Mouse (Mus musculus) thymus, adult 18-20 months (tissue): ENCODE measurements around the gene Scnn1b.

Source experiments
- DNase-seq, 2 experiments: peaks; one replicate each; pipeline ENCODE4 v3.0.0; 2022; ENCODE audit warnings: mixed read lengths in 2 of 2

The Scnn1b gene

DNA sequence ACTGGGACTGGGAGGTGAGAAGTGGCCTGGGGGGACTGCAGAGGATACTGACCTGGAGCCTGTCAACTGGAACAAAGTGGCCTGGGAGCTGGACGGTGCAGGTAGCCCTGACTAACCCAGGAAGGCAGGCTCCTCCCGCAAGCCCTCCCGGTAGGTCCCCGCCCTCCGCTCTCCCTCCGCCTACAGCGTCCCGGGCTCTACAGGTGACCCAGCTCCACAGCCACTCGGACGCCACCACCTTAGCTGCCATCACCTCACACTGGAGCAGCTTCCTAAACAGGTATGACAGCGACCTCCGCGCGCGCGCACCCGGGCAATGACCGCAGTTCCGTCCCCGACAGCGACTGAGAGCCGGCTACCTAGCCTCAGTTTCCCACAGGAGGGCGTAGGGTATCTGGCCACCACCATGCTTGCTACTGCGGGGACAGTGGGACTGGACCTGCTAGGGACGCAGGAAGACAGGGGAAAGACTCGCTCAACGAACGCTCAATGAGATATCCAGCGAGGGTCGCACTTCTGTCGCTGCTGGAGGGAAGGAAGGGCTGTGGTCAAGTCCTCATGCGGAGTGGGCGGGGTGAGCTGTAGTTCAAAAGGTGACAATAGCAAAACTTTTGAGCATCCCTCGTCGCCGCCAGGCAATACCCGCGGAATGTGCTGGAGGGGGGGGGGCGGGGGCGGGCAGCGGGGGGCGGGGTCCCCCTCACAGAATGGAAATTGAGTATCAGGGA, at the start of gene Scnn1b:
TSS of gene Scnn1b (plus strand) at position 181 of the 728 bp plus-strand sequence.
- DNase-seq: no peak

- no peak for DNase-seq
These were observed 43.2 kb upstream of the Scnn1b start for GRCm38 (mm10) chr7:121821632-121822031.

GRCm38 (mm10) chr7:121828481-121828880, 36.4 kb upstream of the Scnn1b start:
- DNase-seq: no peak

DNA sequence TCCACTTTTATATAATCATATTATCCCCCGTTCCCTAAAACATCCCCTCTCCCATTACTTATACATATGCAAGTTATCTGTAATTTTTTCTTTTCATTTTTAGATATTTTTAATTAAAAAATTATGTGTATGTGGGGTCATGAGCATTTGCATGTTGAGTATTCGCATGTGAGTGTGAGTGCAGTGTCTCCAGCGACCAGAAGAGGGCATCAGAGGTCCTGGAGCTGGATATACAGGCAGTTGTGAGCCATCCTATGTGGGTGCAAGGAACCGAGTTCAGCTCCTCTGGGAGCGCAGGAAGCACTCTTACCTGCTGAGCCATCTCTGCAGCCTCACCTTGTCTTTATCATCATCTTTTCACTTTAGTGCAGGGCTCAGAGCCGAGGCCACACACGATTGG, 29.4 kb upstream of the Scnn1b start:
- no peak for DNase-seq

- DNase-seq: no peak
These were observed 28.0 kb upstream of the Scnn1b start for GRCm38 (mm10) chr7:121836827-121837226.

DNA sequence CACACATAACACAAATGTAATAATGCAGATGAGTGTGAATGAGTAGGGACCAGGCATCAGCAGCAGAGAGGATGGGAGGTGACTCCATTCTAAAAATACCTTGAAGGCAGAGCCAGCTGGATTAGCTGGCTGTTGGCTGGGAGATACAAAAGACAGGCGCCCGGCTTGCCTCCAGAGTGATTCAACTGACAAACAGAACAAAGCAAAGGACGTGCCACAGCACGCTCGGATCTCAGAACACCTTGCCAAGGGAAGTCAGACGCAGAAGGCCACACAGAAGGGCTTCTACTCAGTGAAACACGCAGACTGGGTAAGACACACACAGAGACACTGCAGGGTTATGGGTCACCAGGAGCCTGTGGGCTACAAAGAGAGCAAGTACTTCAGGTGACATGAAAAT, 24.0 kb upstream of the Scnn1b start:
- no peak for DNase-seq

- DNase-seq: no peak
These were observed 22.6 kb upstream of the Scnn1b start for GRCm38 (mm10) chr7:121842234-121842633.

DNA sequence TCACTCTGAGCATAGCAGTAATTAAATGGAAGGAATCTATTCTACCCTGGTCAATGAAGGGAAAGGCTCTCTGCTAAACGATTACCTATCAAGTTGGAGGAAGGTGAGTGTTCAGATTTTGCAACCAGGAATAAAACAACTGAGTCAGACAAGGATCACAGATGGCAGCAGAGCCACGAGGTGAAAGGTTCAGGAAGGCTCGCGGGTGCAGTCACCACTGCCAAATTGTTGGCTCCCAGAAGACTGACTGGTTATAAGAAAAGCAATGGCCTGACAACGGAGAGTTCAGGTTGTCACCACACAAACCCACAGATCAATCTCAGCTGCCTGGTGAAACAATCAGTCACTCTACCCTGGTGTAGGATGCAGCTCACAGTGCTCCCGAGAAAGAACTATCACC, 18.9 kb upstream of the Scnn1b start:
- DNase-seq: no peak

GRCm38 (mm10) chr7:121848537-121849168, 16.2 kb upstream of the Scnn1b start:
- no peak for DNase-seq

- DNase-seq: no peak
These were observed 7.5 kb upstream of the Scnn1b start for GRCm38 (mm10) chr7:121857177-121857884.

- DNase-seq: no peak
These were observed 5.9 kb upstream of the Scnn1b start for GRCm38 (mm10) chr7:121858939-121859338.

DNA sequence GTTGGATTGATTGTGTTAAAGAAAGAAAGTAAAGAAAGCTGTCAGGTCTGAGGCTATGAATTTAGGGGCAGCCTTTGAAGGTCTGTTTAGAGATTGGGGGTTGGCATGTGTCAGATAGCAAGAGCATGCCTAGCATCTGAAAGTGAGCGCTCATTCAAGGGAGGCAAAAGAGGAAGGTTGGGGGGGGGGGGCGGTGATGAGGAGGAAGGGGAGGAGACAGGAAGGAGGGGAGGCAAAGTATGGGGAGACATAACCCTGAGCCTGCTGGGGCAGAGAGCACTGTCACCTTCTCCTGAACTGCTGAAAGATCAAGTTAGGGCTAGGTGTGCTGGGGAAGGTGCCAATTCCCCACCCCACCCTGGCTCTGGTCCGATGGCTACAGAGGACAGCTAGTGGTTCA, 6.8 kb downstream of the Scnn1b start:
- no peak for DNase-seq

DNA sequence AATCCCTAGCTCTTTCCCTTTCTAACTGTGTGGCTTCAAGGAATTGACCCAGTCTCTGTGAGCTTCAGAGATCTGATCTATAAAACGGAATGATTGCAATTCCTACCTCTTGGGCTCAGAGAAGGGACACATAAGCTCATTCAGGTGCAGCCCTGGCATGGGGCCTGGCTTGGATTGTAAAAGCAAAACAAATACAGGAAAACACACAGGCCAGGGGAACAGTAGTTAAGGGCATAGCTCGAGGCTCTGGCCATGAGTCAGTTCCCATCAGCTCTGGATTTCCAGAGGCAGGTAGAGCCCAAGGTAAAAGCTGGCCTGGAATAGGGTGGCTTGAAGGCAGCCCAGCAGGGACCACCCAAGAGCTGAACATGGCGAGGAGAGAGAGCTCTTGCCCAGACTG, 9.2 kb downstream of the Scnn1b start:
- no peak for DNase-seq

GRCm38 (mm10) chr7:121874784-121875183, 9.9 kb downstream of the Scnn1b start:
- no peak for DNase-seq

DNA sequence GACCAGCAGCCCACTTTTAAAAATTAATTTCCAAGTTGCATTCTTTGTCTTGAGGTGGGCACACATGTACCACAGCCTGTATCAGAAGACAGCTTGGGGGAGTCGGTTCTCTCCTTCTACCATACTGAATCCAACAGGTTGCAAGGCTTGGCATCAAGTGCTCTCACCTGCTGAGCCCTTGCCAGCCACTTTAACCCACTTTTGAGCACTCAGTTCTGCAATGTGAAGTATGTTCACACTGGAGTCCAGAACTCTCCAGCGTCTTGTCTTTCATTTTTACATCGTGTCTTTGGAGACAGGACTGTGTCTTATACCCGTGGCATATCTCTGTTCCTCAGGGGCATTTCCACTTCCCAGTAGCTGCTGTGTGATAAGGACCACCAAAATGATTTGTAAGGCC, 15.4 kb downstream of the Scnn1b start:
- DNase-seq: no peak

- DNase-seq: no peak
These were observed 26.0 kb downstream of the Scnn1b start for GRCm38 (mm10) chr7:121890636-121891360.

DNA sequence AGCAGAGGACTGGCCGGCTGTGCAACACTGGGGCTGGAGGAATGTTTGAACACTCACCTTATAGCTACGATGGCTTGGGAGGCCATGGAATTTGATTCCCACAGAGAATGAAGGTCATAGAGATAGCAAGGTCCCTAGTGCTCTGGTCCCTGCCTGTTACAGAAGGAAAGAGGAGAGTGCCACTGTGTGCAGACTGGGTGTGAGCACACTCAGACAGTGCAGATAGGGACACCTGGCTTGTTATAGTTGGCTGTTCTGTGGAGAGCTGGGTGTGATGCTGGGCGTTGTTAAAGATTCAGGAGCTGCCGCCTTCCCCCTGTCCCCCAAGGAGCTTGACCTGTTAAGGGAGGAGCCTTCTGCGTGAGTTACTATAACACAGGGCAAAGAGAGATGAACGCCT, 31.9 kb downstream of the Scnn1b start:
- no peak for DNase-seq

DNA sequence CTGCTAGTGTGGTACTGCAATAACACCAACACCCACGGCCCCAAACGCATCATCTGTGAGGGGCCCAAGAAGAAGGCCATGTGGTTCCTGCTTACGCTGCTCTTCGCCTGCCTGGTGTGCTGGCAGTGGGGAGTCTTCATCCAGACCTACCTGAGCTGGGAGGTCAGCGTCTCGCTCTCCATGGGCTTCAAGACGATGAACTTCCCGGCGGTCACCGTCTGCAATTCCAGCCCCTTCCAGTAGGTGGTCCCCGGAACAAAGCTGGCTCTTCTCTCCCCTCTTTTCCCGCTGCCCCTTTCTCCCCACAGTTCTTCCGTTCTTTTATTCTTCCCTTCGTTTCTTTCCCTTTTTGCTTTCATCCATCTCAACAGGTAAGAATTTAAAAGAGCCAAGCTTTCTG, 34.5 kb downstream of the Scnn1b start:
- no peak for DNase-seq

DNA sequence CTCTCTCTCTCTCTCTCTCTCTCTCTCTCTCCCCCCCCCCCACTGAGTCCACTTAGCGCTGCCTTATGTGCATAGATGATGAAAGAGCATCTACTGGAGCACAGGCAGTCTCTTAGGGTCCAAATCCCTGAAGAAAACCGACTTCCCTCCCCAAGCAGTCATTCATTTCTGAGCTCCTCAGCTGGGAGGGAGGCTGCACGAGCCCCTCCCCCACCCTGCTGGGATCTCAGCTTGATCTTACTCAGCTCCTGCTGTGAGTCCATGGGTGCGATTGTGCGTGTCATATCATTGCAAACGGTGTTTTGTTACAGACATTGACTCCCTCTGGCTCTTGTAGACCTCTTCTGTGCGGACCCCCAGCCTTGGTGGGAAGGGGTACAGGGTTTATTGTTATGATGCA, 35.1 kb downstream of the Scnn1b start:
- DNase-seq: no peak

- no peak for DNase-seq
These were observed 38.0 kb downstream of the Scnn1b start for GRCm38 (mm10) chr7:121902757-121903411.

DNA sequence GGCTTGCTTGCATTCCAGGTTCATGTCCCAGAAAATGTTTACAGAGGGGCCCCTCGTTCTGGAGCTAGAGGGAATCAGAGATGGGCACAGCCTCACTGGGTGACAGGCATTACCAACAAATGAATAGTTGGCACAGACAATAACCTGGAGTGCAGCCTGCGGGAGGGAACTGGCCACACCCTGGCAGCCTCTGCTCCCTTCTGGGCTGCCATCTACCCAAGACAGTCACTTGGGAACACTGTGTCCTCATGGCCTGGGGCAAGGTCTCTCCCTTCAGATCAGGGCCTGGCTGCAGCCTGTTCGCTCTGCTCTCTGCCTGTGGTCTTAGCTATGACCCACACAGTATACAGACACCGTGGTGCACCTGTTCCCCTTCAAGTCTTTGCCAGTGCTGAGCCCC, 42.0 kb downstream of the Scnn1b start:
- no peak for DNase-seq

GRCm38 (mm10) chr7:121912250-121912649, 47.4 kb downstream of the Scnn1b start:
- no peak for DNase-seq

- DNase-seq: no peak
These were observed 49.1 kb downstream of the Scnn1b start for GRCm38 (mm10) chr7:121913944-121914343.
